Comparison of ENCODE assay signal across 30 mouse cellular contexts in genomic region chr12:77481799-77482198, GRCm38 (mm10).
DNase-seq lines count a peak whose midpoint lies in the region; ATAC-seq and TF ChIP-seq lines count a peak whose summit lies in the region.
"Had no signal": no experiment of that assay in that cellular context is flagged by ENCODE, and none has a peak within 500 bp of the region (broad histone marks: within the 10 kb centered on the region; RNA-seq: fewer than 3 reads in every experiment).

No protein-coding gene starts in this region.

- H3K9me3 ChIP-seq in forebrain, embryonic 14.5 days (replicated peaks; ENCODE audit: control insufficient read depth, low read length) = no peaks in the 10 kb centered on the region
- H3K9me3 ChIP-seq in forebrain, embryonic 16.5 days (ENCODE audit: control insufficient read depth, low read length) = no peaks in the 10 kb centered on the region
- no peaks in the 10 kb centered on the region for H3K9me3 ChIP-seq in midbrain, postnatal 0 days (ENCODE audit: low read length)
- H3K9me3 ChIP-seq in midbrain, embryonic 15.5 days = no peaks in the 10 kb centered on the region
- H3K9me3 ChIP-seq: forebrain, embryonic 15.5 days; G1E; heart, embryonic 13.5 days; hindbrain, embryonic 15.5 days; limb, embryonic 12.5 days; liver, embryonic 12.5 days; midbrain, embryonic 12.5 days; neural tube, embryonic 12.5 days had no signal

- no peak for TF ChIP-seq EP300 in heart, adult 2 months (IDR thresholded peaks at IDR 0.05; ENCODE audit: insufficient read depth, low read depth, low read length)

- no peak for TF ChIP-seq POLR2A in heart, adult 2 months (IDR thresholded peaks at IDR 0.05; ENCODE audit: insufficient read depth, low read depth, low read length)

- no peak overlapping the region for H3K27ac ChIP-seq in forebrain, embryonic 14.5 days (ENCODE audit: low read depth, low read length)
- H3K27ac ChIP-seq in forebrain, embryonic 16.5 days (ENCODE audit: low read length) = no peak overlapping the region
- H3K27ac ChIP-seq in midbrain, postnatal 0 days (ENCODE audit: low read depth, low read length) = no peak overlapping the region
- no peak overlapping the region for H3K27ac ChIP-seq in midbrain, embryonic 15.5 days
- H3K27ac ChIP-seq in heart, adult 2 months = no peak overlapping the region
- H3K27ac ChIP-seq: forebrain, embryonic 15.5 days; heart, embryonic 13.5 days; hindbrain, embryonic 15.5 days; limb, embryonic 12.5 days; liver, embryonic 12.5 days; midbrain, embryonic 12.5 days; neural tube, embryonic 12.5 days had no signal

- H3K9ac ChIP-seq in forebrain, embryonic 14.5 days (ENCODE audit: low read length) = no peak overlapping the region
- no peak overlapping the region for H3K9ac ChIP-seq in forebrain, embryonic 16.5 days (replicated peaks; ENCODE audit: low read depth, low read length)
- H3K9ac ChIP-seq in midbrain, postnatal 0 days (replicated peaks; ENCODE audit: low read length, poor library complexity, severe bottlenecking) = no peak overlapping the region
- no peak overlapping the region for H3K9ac ChIP-seq in midbrain, embryonic 15.5 days
- no peak overlapping the region for H3K9ac ChIP-seq in heart, adult 2 months (ENCODE audit: low read depth, low read length)
- H3K9ac ChIP-seq: forebrain, embryonic 15.5 days; heart, embryonic 13.5 days; hindbrain, embryonic 15.5 days; limb, embryonic 12.5 days; liver, embryonic 12.5 days; midbrain, embryonic 12.5 days; neural tube, embryonic 12.5 days had no signal

- DNase-seq in forebrain, embryonic 14.5 days (ENCODE audit: low spot score) = peak; percentile 7
- peak; percentile 61 for DNase-seq in midbrain, postnatal 0 days (ENCODE audit: low spot score)
- DNase-seq in cerebellum, postnatal 14 days = peak; percentile 74 to 77
- DNase-seq in heart, adult 2 months = no peak
- DNase-seq in lung, postnatal 36 days = no peak
- DNase-seq: B cell, adult 2 months; embryo, embryonic 11 days; gastrocnemius, postnatal 14 days; heart, adult 11 months; heart, postnatal 14 days; kidney, adult 9 months; kidney, postnatal 14 days; lung, adult 18-20 months; lung, postnatal 10 days; right cerebral cortex, adult 18-20 months; right cerebral cortex, postnatal 4 days; thymus, postnatal 25 days had no signal

- TF ChIP-seq CTCF in midbrain, postnatal 0 days (IDR thresholded peaks at IDR 0.05) = no peak
- no peak for TF ChIP-seq CTCF in heart, adult 2 months (IDR thresholded peaks at IDR 0.05)

- H3K36me3 ChIP-seq in forebrain, embryonic 14.5 days (ENCODE audit: control insufficient read depth, insufficient read depth, low read length) = no peaks in the 10 kb centered on the region
- H3K36me3 ChIP-seq in forebrain, embryonic 16.5 days (ENCODE audit: control insufficient read depth, insufficient read depth) = no peaks in the 10 kb centered on the region
- no peaks in the 10 kb centered on the region for H3K36me3 ChIP-seq in midbrain, postnatal 0 days (ENCODE audit: insufficient read depth, low read length)
- H3K36me3 ChIP-seq in midbrain, embryonic 15.5 days (replicated peaks) = no peaks in the 10 kb centered on the region
- H3K36me3 ChIP-seq in heart, adult 2 months (ENCODE audit: control insufficient read depth, insufficient read depth, low read length) = no peaks in the 10 kb centered on the region; the same call in none of the 2 replicates
- H3K36me3 ChIP-seq: forebrain, embryonic 15.5 days; heart, embryonic 13.5 days; hindbrain, embryonic 15.5 days; limb, embryonic 12.5 days; liver, embryonic 12.5 days; midbrain, embryonic 12.5 days; neural tube, embryonic 12.5 days had no signal

- H3K27me3 ChIP-seq in forebrain, embryonic 14.5 days (replicated peaks; ENCODE audit: control insufficient read depth, insufficient read depth, low read length) = no peaks in the 10 kb centered on the region
- no peaks in the 10 kb centered on the region for H3K27me3 ChIP-seq in forebrain, embryonic 16.5 days (replicated peaks; ENCODE audit: control insufficient read depth, insufficient read depth, low read length)
- no peaks in the 10 kb centered on the region for H3K27me3 ChIP-seq in midbrain, postnatal 0 days (ENCODE audit: insufficient read depth, low read length)
- no peaks in the 10 kb centered on the region for H3K27me3 ChIP-seq in midbrain, embryonic 15.5 days (replicated peaks)
- H3K27me3 ChIP-seq in heart, adult 2 months (ENCODE audit: control insufficient read depth, insufficient read depth, low read length) = no peaks in the 10 kb centered on the region
- H3K27me3 ChIP-seq: CH12.LX; forebrain, embryonic 15.5 days; hindbrain, embryonic 15.5 days; limb, embryonic 12.5 days; liver, embryonic 12.5 days; midbrain, embryonic 12.5 days; neural tube, embryonic 12.5 days; Patski had no signal

- H3K79me2 ChIP-seq in heart, adult 2 months (replicated peaks; ENCODE audit: control insufficient read depth, insufficient read depth, low read length) = no peaks in the 10 kb centered on the region

- 29% methylated on average over 3 of the region's 3 CpGs for WGBS in forebrain, embryonic 14.5 days
- WGBS in forebrain, embryonic 16.5 days = 36% methylated on average over 3 of the region's 3 CpGs
- 36% methylated on average over 3 of the region's 3 CpGs for WGBS in midbrain, postnatal 0 days
- WGBS in midbrain, embryonic 15.5 days = 32% methylated on average over 3 of the region's 3 CpGs
- 92% methylated on average over 3 of the region's 3 CpGs for WGBS in heart, adult 2 months

- H3K4me2 ChIP-seq in forebrain, embryonic 14.5 days (ENCODE audit: low read length) = no peak overlapping the region
- H3K4me2 ChIP-seq in forebrain, embryonic 16.5 days (ENCODE audit: low read length) = no peak overlapping the region
- H3K4me2 ChIP-seq in midbrain, postnatal 0 days (ENCODE audit: low read depth, low read length, poor library complexity, severe bottlenecking) = no peak overlapping the region
- no peak overlapping the region for H3K4me2 ChIP-seq in midbrain, embryonic 15.5 days
- H3K4me2 ChIP-seq: forebrain, embryonic 15.5 days; heart, embryonic 13.5 days; hindbrain, embryonic 15.5 days; limb, embryonic 12.5 days; liver, embryonic 12.5 days; midbrain, embryonic 12.5 days; neural tube, embryonic 12.5 days had no signal

- ATAC-seq in forebrain, embryonic 14.5 days = no peak
- ATAC-seq in forebrain, embryonic 16.5 days = no peak
- ATAC-seq in midbrain, postnatal 0 days (ENCODE audit: low FRiP score) = no peak
- ATAC-seq in midbrain, embryonic 15.5 days (replicated peaks) = no peak
- ATAC-seq: forebrain, embryonic 15.5 days; intestine, embryonic 16.5 days; liver, embryonic 12.5 days; Patski had no signal

- intact Hi-C loops in heart, adult 2 months (cut with DNase I) = no loop called here

- no peak overlapping the region for H3K4me3 ChIP-seq in forebrain, embryonic 14.5 days (ENCODE audit: low read depth, low read length)
- no peak overlapping the region for H3K4me3 ChIP-seq in forebrain, embryonic 16.5 days (replicated peaks; ENCODE audit: low read length)
- no peak overlapping the region for H3K4me3 ChIP-seq in midbrain, postnatal 0 days (ENCODE audit: low read depth, low read length)
- H3K4me3 ChIP-seq in midbrain, embryonic 15.5 days = no peak overlapping the region
- H3K4me3 ChIP-seq in heart, adult 2 months = no peak overlapping the region
- H3K4me3 ChIP-seq: forebrain, embryonic 15.5 days; heart, embryonic 13.5 days; hindbrain, embryonic 15.5 days; limb, embryonic 12.5 days; liver, embryonic 12.5 days; midbrain, embryonic 12.5 days; neural tube, embryonic 12.5 days had no signal

- no peaks in the 10 kb centered on the region for H3K4me1 ChIP-seq in forebrain, embryonic 14.5 days (ENCODE audit: control insufficient read depth, insufficient read depth, low read length)
- H3K4me1 ChIP-seq in forebrain, embryonic 16.5 days (replicated peaks; ENCODE audit: control insufficient read depth, insufficient read depth, low read length) = no peaks in the 10 kb centered on the region
- H3K4me1 ChIP-seq in midbrain, postnatal 0 days (ENCODE audit: insufficient read depth, low read length) = no peaks in the 10 kb centered on the region
- H3K4me1 ChIP-seq in midbrain, embryonic 15.5 days = 0 out of 2 replicates have a peak, but pooled peaks cover 6% of the 10 kb centered on the region
- no peaks in the 10 kb centered on the region; the same call in 1 of the 2 replicates for H3K4me1 ChIP-seq in heart, adult 2 months (ENCODE audit: control insufficient read depth, insufficient read depth, low read length)
- H3K4me1 ChIP-seq: forebrain, embryonic 15.5 days; hindbrain, embryonic 15.5 days; limb, embryonic 12.5 days; liver, embryonic 12.5 days; midbrain, embryonic 12.5 days; neural tube, embryonic 12.5 days had no signal

Comparison
In these comparisons a context has a peak if more than half of its experiments do, and no peak if none do; other contexts are left out.
1. DNase-seq: peak in forebrain, embryonic 14.5 days (single experiment), midbrain, postnatal 0 days (single experiment) and cerebellum, postnatal 14 days (2 of 2); none in heart, adult 2 months (0 of 2) and lung, postnatal 36 days (single experiment).